ENCODE assay signal across 7 mouse cellular contexts in genomic region chr14:21076501-21077194, GRCm38 (mm10). TPM values are rescaled to one million over a fixed set of nuclear protein-coding genes. Genes with fewer than 3 reads are reported as not detected.
A peak's percentile ranks its signal among the peaks of the same experiment; 100 is the strongest.
DNase-seq lines count a peak whose midpoint lies in the region; ATAC-seq and TF ChIP-seq lines count a peak whose summit lies in the region.

No protein-coding gene starts in this region.

- H3K4me1 ChIP-seq in bone marrow macrophage, adult 2 months (ENCODE audit: control insufficient read depth, insufficient read depth, low read length) = peaks cover 22% of the 10 kb centered on the region
- H3K4me1 ChIP-seq in forebrain, embryonic 12.5 days = peaks cover 6% of the 10 kb centered on the region
- H3K4me1 ChIP-seq in limb, embryonic 15.5 days = peaks cover 11% of the 10 kb centered on the region
- H3K4me1 ChIP-seq in small intestine, adult 2 months (ENCODE audit: control insufficient read depth, insufficient read depth, insufficient read length, low read length) = peaks cover 3% of the 10 kb centered on the region; the same call in 1 of the 2 replicates

- peak overlapping the region; percentile 89 for H3K4me3 ChIP-seq in bone marrow macrophage, adult 2 months (ENCODE audit: insufficient read depth, low read length)
- H3K4me3 ChIP-seq in forebrain, embryonic 12.5 days (replicated peaks) = peak overlapping the region; percentile 65
- H3K4me3 ChIP-seq in limb, embryonic 15.5 days = peak overlapping the region; percentile 69
- peak overlapping the region; percentile 63 for H3K4me3 ChIP-seq in small intestine, adult 2 months (ENCODE audit: low read depth, low read length)

- peak overlapping the region; percentile 63 for H3K9ac ChIP-seq in forebrain, embryonic 12.5 days
- peak overlapping the region; percentile 56 for H3K9ac ChIP-seq in limb, embryonic 15.5 days

- H3K36me3 ChIP-seq in forebrain, embryonic 12.5 days (replicated peaks) = no peaks in the 10 kb centered on the region
- no peaks in the 10 kb centered on the region for H3K36me3 ChIP-seq in limb, embryonic 15.5 days
- H3K36me3 ChIP-seq in small intestine, adult 2 months (ENCODE audit: control insufficient read depth, insufficient read depth, low read length) = no peaks in the 10 kb centered on the region

- no peak for TF ChIP-seq CTCF in bone marrow macrophage, adult 2 months (IDR thresholded peaks at IDR 0.05; ENCODE audit: low read depth, low read length)
- TF ChIP-seq CTCF in small intestine, adult 2 months (IDR thresholded peaks at IDR 0.05; ENCODE audit: extremely low read depth, insufficient read length, insufficient replicate concordance, low read depth, low read length) = no peak

- intact Hi-C loops in left cerebral cortex, postnatal 4 days (cut with DNase I) = no loop called here
- intact Hi-C loops in left cerebral cortex, postnatal 36 days (cut with DNase I) = no loop called here

- WGBS in forebrain, embryonic 12.5 days = 47% methylated on average over 7 of the region's 7 CpGs
- WGBS in limb, embryonic 15.5 days = 26% methylated on average over 7 of the region's 7 CpGs
- 31% methylated on average over 7 of the region's 7 CpGs for WGBS in small intestine, adult 2 months

- peak overlapping the region; percentile 87 for H3K4me2 ChIP-seq in forebrain, embryonic 12.5 days
- peak overlapping the region; percentile 82 for H3K4me2 ChIP-seq in limb, embryonic 15.5 days

- TF ChIP-seq POLR2A in bone marrow macrophage, adult 2 months (IDR thresholded peaks at IDR 0.05; ENCODE audit: borderline replicate concordance, low read depth, low read length) = no peak
- no peak for TF ChIP-seq POLR2A in small intestine, adult 2 months (IDR thresholded peaks at IDR 0.05; ENCODE audit: low read depth, low read length)

- H3K27me3 ChIP-seq in forebrain, embryonic 12.5 days = no peaks in the 10 kb centered on the region
- no peaks in the 10 kb centered on the region for H3K27me3 ChIP-seq in limb, embryonic 15.5 days
- H3K27me3 ChIP-seq in small intestine, adult 2 months (ENCODE audit: control insufficient read depth, insufficient read depth, low read length) = no peaks in the 10 kb centered on the region

- ATAC-seq in forebrain, embryonic 12.5 days (ENCODE audit: low FRiP score) = peak; percentile 45
- peak; percentile 43; the same call in 1 of the 2 replicates for ATAC-seq in limb, embryonic 15.5 days (ENCODE audit: insufficient number of reproducible peaks, low FRiP score, low TSS enrichment, low read depth)

- DNase-seq in left cerebral cortex, postnatal 4 days = peak; percentile 27
- DNase-seq in left cerebral cortex, postnatal 36 days (ENCODE audit: low spot score in 2 of 2) = no peak
- DNase-seq in ovary, postnatal 36 days (ENCODE audit: low spot score) = no peak

- no peaks in the 10 kb centered on the region for H3K9me3 ChIP-seq in forebrain, embryonic 12.5 days
- H3K9me3 ChIP-seq in limb, embryonic 15.5 days = no peaks in the 10 kb centered on the region

- H3K27ac ChIP-seq in bone marrow macrophage, adult 2 months (ENCODE audit: insufficient read depth, low read depth, low read length) = no peak overlapping the region
- H3K27ac ChIP-seq in forebrain, embryonic 12.5 days = no peak overlapping the region
- peak overlapping the region; percentile 88 for H3K27ac ChIP-seq in limb, embryonic 15.5 days
- H3K27ac ChIP-seq in small intestine, adult 2 months (ENCODE audit: insufficient read depth, low read depth, low read length) = peak overlapping the region; percentile 3; the same call in 1 of the 2 replicates

RNA-seq across cellular contexts. Expression of gene Adk, which starts 24.3 kb away (rescaled TPM):
- total RNA-seq in left cerebral cortex, postnatal 4 days (2021) = 10 to 100 TPM; 51.6 to 52.3 TPM
- 10 to 100 TPM; 63.6 to 66.2 TPM for total RNA-seq in left cerebral cortex, postnatal 36 days (2021)
- 24.2 and 26.6 TPM in 2 replicates for polyA plus RNA-seq in bone marrow macrophage, adult 2 months (2012; ENCODE audit: insufficient read depth, insufficient read length, missing spikeins)
- 107 and 117 TPM in 2 replicates for polyA plus RNA-seq in forebrain, embryonic 12.5 days (2016; fragmentation: Nextera tagmentation; extraction: Ambion mirVana)
- polyA plus RNA-seq in limb, embryonic 15.5 days (2015; fragmentation: Nextera tagmentation; extraction: Ambion mirVana) = 148 TPM in 2 replicates
- 20.8 and 37.6 TPM in 2 replicates for polyA plus RNA-seq in small intestine, adult 2 months (2012; rRNA removed)

RNA-seq across cellular contexts. Expression of gene Ap3m1, which starts 24.3 kb away (rescaled TPM):
- total RNA-seq in left cerebral cortex, postnatal 4 days (2021) = 10 to 100 TPM; 89.5 to 93.0 TPM
- 10 to 100 TPM; 61.7 to 62.0 TPM for total RNA-seq in left cerebral cortex, postnatal 36 days (2021)
- polyA plus RNA-seq in bone marrow macrophage, adult 2 months (2012; ENCODE audit: insufficient read depth, insufficient read length, missing spikeins) = 37.8 and 38.3 TPM in 2 replicates
- polyA plus RNA-seq in forebrain, embryonic 12.5 days (2016; fragmentation: Nextera tagmentation; extraction: Ambion mirVana) = 121 and 127 TPM in 2 replicates
- 69.4 and 72.4 TPM in 2 replicates for polyA plus RNA-seq in limb, embryonic 15.5 days (2015; fragmentation: Nextera tagmentation; extraction: Ambion mirVana)
- polyA plus RNA-seq in small intestine, adult 2 months (2012; rRNA removed) = 3.5 and 8.8 TPM in 2 replicates

Comparison
In these comparisons a context has a peak if more than half of its experiments do, and no peak if none do; other contexts are left out.
1. H3K27ac ChIP-seq: peak in limb, embryonic 15.5 days (single experiment) and small intestine, adult 2 months (single experiment); none in bone marrow macrophage, adult 2 months (single experiment) and forebrain, embryonic 12.5 days (single experiment).
2. Peak in every context shown above with its lines, with median percentiles within 50 percentile points of each other: H3K4me3 ChIP-seq.